Mouse (Mus musculus): ENCODE results near the gene Atad1.
"Not testable (repeated sequence)": the region's sequence is repeated elsewhere in the genome, so short reads cannot be mapped to it uniquely, and the experiment has no call there.

Gene Atad1

DNA sequence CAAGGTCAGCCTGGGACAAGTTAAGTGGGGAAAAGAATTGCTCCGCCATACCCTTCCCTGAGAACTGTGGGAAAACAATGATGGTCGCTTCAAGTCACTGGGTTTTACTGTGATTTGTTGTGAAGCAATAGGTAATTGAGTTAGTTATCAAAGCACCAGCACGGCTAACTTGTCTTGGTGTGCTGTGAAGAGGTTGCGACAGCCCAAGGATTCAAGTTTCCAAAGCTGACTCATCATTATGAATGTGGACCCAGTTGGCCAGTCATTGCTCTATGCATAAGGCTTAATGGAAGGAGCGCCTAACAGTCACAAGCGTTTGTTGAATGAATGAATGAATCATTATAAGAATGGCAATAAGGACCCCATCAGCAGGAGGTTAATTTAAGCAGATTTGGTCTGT lies 12.8 kb upstream of the Atad1 start:
- DNase-seq (ENCODE audit: low read depth in 1 of 2, low spot score in 2 of 2): no peak

DNA sequence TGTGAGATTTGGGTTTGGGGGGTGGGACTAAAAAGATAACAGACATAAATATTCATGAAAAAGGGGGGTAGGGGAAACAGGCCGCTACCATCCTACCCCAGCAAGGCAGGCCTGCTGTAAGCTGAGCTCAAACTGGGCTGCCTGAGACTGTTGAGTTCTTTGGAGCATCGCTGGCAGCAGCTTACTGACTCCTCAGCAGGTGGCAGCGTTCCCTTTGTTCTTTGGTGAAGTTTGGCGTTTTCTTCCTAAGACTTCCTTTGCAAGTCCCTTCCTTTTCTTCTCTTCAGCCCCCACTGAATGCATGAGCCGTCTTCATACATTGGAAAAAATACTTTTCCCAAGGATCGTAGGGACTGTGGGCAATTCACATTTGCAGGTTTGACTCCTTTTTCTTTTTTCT lies 9.8 kb upstream of the Atad1 start:
- no peak for DNase-seq (ENCODE audit: low read depth in 1 of 2, low spot score in 2 of 2)

DNA sequence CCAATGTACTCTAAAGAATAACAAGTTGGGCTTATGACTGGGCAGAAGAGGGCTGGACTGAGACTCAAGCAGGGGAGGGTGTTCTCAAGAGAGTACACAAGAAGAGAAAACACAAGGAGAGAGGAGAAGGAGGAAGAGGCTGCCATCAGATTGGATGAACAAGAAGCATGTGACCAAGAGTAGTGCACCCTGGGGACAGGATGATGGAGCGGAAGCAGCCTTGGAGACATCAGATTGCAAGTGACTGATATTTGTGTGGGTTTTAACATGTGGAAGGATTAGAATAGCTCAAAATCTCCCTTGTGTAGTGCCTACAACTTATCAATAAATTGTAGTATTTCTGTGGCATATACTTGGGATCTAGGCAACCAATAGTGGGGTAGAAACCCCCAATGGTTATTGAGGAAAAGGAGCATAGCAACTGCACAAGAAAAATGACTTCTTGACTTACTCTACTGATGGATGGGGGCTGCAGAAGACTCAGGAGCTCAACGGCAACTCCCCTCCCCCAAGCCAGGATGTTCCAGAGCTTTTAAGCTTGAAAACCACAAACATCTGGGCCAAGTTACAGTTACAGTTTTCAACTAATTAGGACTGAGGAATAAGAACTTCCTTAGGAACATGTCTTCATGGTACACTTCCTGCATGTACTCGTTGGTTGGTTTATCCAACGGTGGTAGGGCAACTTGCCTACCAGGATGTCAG lies 1.2 kb upstream of the Atad1 start:
- no peak for DNase-seq (ENCODE audit: low read depth in 1 of 2, low spot score in 2 of 2)

DNA sequence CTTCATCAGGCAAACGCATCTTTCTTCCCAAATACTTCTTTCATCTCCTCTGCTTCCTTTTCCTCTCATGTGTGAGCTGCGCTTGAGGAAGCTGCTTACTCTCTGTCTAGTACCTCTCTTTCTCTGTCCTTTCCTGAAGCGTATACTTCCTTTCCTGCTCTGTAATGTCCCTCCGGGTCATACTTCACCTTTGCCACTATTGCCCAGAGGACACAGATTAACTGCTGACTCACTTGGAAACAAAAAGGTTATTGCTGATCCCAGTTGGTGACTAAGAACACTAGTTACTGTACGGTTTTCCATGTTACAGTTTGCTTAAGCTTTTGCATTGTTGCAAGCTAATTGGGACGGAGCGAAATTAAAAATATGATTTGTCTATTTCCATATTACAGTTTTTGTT lies 1.7 kb downstream of the Atad1 start:
- DNase-seq (ENCODE audit: low read depth in 1 of 2, low spot score in 2 of 2): no peak

DNA sequence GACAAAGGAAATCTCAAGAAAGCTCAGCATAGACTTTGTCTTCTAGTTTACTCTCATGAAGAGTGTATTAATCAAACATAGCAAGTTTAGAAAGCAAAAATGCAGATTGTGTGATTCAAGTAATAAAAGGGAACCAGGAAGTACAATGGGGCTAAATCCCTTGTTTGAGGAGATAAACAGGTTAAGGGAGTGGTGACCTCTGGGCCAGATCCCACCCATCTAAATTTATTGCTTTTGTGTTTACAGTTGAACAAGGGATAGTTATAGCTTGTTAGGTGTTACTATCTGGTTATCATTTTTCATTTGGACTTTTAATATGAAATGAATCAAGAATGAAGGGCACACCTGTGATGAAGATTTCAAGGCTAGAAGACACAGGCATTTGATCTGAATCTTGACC lies 6.7 kb downstream of the Atad1 start:
- DNase-seq (ENCODE audit: low read depth in 1 of 2, low spot score in 2 of 2): no peak

DNA sequence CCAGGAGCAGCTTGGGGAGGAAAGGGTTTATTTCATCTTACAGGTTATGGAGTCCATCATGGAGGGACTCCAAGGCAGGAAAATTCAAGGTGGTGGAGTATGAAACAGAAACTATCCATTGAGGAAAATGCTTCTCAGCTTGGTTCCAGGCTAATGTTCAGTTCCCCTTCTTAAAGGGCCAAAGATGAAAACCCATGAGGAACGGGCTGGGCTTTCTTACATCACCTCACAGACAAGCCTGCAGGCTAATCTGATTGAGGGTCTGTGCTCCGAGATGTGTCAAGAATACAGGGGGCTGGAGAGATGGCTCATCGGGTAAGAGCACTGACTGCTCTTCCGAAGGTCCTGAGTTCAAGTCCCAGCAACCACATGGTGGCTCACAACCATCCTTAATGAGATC lies 9.8 kb downstream of the Atad1 start:
- no peak for DNase-seq (ENCODE audit: low read depth in 1 of 2, low spot score in 2 of 2)

DNA sequence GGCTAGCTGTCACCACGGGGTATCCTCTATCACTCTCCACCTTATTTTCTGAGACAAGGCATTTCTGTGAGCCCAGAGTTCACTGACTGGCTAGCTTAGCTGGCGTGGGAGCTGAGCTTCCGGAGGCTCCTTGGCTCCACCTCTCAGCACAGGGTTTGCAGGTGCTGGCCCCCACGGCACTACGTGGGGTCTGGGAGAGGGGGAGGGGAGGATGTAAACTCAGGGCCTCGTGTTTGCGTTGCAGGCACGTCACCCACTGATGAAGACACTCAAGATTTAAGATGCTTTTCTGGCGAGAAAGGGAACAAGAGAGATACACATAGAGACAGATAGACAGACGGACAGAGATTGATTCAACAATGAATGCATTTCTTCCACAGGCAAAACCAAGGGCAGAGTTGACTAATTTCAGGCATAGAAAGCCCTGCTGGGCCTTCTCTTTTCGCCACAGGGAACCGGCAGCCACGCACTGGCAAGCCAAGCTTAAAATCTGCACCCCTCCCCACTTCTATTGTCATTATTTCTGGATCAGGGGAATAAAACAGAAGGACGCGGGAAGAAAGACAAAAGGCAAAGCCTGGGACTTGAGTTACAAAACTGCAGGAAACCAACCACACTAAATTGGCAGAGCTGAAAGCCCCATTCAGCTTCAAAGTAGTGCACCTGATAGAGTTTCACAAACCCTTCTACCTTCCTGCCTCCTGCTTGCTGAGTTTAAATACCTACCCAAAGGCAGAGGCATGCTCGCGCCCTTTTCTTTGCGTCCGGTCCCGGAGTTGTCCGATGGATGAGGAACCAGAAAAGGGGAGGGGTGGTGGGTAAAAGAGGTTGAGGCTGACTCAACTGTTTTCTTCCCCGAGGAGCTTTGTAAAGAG lies 12.9 kb downstream of the Atad1 start:
- no peak for DNase-seq (ENCODE audit: low read depth in 1 of 2, low spot score in 2 of 2)

DNA sequence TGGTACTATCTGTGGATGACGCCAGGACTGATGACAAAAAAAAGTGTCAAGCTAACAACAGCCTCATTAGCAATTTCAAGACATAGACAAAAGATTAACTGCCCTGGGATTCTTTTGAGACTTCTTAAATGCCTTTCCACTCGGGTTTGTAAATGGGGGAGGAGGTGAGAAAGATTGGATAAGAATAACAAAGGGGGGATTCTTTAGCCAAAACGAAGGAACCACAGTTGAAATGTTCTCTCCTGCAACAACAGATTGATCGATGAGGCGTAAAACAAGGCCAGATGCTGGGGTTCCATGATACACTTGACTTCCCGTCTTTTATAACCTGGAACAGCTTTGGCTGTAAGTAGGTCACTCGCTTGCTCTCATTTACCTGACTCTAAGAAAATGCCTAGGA lies 15.8 kb downstream of the Atad1 start:
- no peak for DNase-seq (ENCODE audit: low read depth in 1 of 2, low spot score in 2 of 2)

DNA sequence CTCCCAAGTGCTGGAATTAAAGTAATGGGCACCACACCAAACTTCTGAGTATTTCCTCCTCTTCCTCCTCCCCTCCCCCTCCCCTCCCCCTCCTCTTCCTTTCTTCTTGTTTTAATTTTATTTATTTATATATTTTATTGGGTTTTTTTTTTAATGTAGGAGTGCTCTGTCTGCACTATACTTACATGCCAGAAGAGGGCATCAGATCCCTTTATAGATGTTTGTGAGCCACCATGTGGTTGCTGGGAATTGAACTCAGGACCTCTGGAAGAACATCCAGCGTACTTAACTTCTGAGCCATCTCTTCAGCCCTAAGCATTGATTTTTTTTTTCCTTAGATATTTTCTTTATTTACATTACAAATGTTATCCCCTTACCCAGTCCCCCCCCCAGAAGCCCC lies 19.3 kb downstream of the Atad1 start:
- DNase-seq (ENCODE audit: low read depth in 1 of 2, low spot score in 2 of 2): no peak

DNA sequence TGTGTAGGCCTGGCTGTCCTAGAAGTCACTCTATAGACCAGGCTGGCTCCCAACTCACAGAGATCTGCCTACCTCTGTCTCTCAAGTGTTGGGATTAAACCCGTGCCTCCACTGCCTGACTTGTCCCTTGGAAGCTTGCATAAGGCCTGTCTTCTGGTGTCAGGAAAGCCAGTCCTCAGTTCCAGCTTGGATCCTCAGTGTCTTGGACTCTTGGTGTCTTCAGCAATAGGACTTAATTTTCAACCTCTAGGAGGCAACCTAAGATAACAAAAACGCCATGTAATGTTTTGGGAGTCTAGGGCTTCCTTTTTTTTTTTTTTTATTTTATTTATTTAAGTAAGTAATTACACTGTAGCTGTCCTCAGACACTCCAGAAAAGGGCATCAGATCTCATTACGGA lies 22.0 kb downstream of the Atad1 start:
- DNase-seq (ENCODE audit: low read depth in 1 of 2, low spot score in 2 of 2): no peak

DNA sequence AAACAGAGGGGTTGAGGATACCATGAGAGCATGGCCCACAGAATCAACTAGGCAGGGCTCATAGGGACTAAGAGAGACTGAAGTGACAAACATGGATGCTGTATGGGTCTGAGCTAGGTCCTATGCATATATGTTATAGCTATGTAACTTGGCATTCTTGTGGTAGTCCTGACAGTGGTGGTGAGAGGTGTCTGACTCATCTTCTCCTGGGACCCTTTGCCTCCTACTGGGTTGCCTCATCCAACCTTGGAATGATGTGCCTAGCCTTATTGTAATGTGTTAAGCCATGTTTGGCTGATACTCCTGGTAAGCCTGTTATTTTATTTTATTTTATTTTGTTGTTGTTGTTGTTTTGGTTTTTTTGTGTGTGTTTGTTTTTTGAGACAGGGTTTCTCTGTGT lies 23.9 kb downstream of the Atad1 start:
- no peak for DNase-seq (ENCODE audit: low read depth in 1 of 2, low spot score in 2 of 2)

DNA sequence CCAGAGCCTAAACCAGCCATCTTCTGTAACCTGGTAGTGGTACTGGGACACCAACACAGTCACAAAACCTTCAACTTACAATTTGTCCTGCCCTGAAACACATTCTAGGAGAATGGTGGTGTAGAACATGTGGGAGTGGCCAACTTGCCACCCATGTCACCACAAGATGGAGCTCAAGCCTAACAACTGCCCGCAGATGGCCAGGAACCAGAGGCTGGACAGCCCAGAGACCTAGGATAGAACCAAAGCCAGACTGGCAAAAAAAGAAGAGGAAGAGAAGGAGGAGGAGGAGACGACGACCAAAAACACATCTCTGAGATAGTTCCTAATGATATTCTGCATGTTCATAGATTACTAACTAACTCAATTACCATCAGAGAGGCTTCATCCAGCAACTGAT lies 24.4 kb downstream of the Atad1 start:
- DNase-seq (ENCODE audit: low read depth in 1 of 2, low spot score in 2 of 2): peak; percentile 29 to 49

DNA sequence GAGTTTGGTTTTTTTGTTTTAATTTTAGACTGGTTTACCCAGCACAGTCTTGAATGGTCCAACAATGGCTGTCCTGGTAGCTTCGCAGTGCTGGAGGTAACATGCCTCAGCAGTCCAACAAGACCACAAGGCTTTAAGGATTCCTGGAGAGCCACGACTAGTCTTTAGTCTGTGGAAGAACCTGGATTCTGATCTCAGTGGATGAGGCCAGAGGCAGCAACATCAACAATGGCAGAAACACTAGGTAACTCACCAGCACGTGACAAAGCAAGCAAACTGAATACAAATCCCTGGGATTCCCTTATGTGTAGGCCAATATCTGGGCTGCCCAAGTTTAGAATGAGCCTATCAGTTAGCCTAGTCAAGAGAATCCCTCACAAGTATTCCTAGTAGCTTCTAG lies 26.1 kb downstream of the Atad1 start:
- DNase-seq (ENCODE audit: low read depth in 1 of 2, low spot score in 2 of 2): no peak

DNA sequence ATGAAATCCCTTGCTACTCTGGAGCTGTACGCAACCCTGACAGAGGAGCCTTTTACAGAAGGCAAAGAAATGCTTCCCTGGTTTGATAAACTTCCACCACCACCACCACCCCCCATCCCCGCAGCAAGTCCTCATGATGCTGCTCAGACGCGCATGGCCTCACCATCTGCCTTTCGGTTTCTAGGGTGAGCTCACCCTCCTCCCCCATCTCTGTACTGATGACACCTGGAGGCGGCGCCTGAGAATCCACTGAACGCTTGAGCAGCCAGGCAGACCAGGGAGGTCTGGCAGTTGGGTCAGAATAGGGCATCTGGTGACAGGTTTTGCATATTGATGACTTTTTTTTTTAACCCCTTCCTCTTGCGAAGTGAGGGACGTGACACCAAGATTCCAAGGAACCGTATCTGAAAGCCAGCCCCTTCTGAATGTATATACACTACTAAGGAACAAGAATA lies 27.0 kb downstream of the Atad1 start:
- DNase-seq (ENCODE audit: low read depth in 1 of 2, low spot score in 2 of 2): peak; percentile 26 to 66

DNA sequence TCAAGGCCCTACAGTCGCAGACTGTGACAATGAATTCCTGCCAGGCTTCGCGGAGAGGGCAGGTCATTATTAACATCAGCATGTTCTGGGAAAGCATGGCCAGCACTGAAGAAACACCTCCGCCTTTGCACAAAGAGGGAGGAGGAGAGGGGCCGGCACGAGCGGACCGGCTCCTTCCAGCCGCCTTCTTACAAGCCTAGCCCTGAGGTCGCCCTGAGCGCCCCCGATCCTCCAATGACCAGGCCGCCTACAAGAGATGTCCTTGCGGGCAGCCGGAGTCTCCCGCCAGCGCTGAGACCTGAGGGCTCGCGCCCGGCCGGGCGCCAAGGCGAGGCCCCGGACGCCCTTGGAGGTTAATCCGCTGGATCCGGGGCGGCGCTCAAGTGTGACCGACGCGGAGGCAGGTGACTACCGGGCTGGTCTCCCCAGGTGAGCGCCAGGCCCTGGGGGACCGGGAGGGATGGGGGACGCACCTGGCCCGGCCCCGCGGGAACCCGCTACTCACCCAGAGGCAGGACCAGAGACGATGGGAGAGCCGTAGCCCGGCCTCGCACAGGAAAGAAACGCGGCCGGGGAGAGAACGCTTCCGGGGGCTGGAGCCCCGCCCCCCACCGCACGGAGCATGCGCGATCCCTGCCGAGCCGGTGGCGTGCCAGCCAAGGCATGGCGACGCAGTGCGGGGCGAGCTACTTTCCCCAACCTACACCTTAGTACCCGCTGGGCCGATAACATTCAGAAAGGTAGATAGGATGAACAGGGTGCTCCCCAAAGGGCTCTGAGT lies 27.6 kb downstream of the Atad1 start:
- DNase-seq (ENCODE audit: low read depth in 1 of 2, low spot score in 2 of 2): peak; percentile 56 to 86

DNA sequence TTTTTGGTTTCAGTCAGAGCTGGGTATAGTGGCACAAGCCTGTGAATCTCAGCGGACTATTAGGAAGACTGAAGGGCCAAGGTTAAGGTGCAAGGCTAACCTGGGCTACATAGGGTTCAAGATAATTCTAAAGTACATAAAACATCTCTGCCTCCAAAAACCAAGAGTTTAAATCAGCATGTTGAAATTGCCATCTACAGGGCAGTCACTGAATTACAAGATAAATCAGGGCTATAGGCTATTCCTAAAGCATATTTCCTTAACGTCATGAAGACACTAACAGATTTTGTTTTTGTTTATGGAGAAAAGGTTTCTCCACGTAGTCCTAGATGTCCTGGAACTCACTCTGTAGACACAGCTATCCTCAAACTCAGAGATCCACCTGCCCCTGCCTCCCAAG lies 29.3 kb downstream of the Atad1 start:
- no peak for DNase-seq (ENCODE audit: low read depth in 1 of 2, low spot score in 2 of 2)

DNA sequence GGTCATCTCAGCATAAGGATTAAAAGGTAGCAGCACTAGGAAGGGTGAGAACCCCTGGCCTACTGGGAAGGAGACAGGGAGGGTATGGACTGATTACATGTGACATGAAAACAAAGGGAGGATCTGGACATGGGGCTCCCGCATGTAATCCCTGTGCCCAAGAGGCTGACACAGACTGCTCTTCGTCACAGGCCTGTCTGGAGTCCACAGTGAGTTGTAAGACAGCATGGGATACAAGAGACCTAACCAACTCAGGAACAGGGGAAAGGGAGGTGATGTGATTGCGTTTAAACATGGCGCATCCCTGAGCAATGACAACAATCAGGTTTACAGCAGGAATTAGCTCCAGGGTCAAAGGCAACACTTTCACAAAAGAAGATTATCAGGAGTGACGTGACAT lies 30.6 kb downstream of the Atad1 start:
- DNase-seq (ENCODE audit: low read depth in 1 of 2, low spot score in 2 of 2): no peak

DNA sequence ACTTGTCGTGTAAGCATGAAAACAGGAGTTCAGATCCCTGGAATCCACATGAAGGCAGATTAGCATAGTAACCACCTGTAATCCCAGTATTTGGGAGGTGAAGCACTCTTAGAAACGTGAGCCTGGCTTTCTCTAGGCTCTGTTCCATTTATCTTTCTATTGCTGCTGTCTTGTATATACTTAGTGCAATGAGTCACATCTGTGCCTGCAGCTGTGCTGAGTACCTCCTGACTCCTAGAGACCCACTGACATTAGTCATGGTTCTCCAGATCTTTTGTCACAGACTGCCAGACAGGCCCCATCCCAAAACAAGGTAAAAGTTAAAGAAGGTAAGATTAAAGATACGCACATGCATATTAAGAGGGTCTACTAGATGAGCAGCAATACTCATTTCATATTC lies 37.4 kb downstream of the Atad1 start:
- no peak for DNase-seq (ENCODE audit: low read depth in 1 of 2, low spot score in 2 of 2)

DNA sequence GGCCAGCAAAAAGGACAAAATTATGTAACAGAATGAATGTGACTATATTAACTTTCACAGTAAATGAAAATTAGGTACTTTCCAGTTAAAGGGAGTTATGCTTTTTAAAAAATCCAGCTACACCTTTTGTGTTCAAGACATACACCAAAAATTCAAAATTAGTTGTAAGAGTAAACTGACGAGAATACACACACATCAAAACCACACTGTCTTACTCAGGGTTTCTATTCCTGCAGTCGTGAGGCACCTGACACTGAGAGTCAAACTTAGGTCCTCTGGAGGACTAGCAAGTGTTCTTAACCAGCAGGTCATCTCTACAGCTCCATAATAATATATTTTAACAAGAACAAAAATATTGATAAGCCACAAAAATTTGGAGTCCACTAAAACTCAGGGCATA lies 42.9 kb downstream of the Atad1 start:
- no peak for DNase-seq (ENCODE audit: low read depth in 1 of 2, low spot score in 2 of 2)

DNA sequence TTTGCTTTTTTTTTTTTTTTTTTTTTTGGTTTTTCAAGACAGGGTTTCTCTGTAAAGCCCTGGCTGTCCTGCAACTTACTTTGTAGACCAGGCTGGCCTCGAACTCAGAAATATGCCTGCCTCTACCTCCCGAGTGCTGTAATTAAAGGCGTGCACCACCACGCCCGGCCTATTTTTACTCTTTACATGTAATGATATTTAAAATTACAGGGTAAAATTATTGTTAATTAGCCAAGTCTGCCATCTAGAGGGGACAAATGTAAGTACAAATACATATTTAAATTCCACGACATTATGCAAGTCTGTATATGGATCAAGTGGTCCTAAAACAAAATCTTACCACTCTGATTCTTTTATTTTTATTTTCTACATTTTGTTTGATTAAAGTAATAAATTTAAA lies 49.9 kb downstream of the Atad1 start:
- DNase-seq (ENCODE audit: low read depth in 1 of 2, low spot score in 2 of 2): no peak

DNA sequence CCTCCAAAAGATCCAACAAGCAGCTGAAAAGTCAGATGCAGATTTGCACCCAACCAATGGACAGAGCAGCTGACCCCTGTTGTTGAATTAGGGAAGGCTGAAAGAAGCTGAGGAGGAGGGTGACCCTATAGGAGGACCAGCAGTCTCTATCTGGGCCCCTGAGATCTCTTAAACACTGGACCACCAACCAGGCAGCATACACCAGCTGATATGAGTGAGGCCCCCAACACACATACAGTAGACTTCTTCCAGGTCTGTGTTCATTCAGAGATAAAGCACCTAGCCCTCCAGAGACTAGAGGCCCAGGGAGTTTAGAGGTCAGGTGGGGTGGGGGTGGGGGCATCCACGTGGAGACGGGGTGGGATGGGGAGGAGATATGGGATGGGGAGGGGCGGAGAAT lies 51.4 kb downstream of the Atad1 start:
- not testable (repeated sequence) for DNase-seq (ENCODE audit: low read depth in 1 of 2, low spot score in 2 of 2)

DNA sequence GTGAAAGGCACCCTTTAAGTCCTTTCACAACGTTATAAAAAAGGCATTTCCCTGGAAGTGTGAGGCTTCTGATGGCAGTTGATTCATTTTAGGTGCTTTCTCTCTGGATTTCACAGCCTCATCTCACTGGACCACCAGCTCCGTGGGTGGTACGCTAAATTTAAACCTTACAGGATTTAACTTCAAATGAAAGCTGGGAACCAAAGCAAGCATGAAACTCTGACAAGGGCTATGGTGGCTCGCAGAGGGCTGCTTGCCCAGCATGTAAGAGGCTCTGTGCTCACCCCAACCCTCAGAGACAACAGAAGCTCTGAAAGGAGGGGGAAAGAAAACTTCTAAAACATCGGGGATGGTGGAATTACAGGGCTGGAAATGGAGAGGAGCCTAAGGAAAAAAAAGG lies 51.9 kb downstream of the Atad1 start:
- DNase-seq (ENCODE audit: low read depth in 1 of 2, low spot score in 2 of 2): no peak
